Mouse (Mus musculus) forebrain, embryonic 16.5 days (tissue): Measurements from ENCODE around the gene Mxi1. TPM values are rescaled to one million over a fixed set of nuclear protein-coding genes. Genes with fewer than 3 reads are reported as not detected.
A peak's percentile ranks its signal among the peaks of the same experiment; 100 is the strongest.

Experiments used
- ATAC-seq: fragments of 200-750 bp; cut with Nextera tagmentation; 2 replicates; pipeline ENCODE4 v1.8.0; 2017; ENCODE audit warnings: mild to moderate bottlenecking, moderate library complexity
- H3K27ac ChIP-seq: fragments of 300-500 bp; sonication (generic); 2 replicates; pipeline ENCODE4 v1.5.1; 2014; ENCODE audit warnings: low read length, control low read depth
- H3K27me3 ChIP-seq: fragments of 300-500 bp; sonication (generic); replicated peaks from 2 replicates; pipeline ENCODE4 v1.6.1; 2014; ENCODE audit warnings: low read length; ENCODE audit not compliant: control insufficient read depth, insufficient read depth
- H3K36me3 ChIP-seq: fragments of 300-500 bp; sonication (generic); 2 replicates; pipeline ENCODE4 v1.6.1; 2014; ENCODE audit not compliant: control insufficient read depth, insufficient read depth
- H3K4me1 ChIP-seq: fragments of 300-500 bp; sonication (generic); replicated peaks from 2 replicates; pipeline ENCODE4 v1.6.1; 2014; ENCODE audit warnings: low read length; ENCODE audit not compliant: control insufficient read depth, insufficient read depth
- H3K4me2 ChIP-seq: fragments of 300-500 bp; sonication (generic); 2 replicates; pipeline ENCODE4 v1.6.1; 2014; ENCODE audit warnings: mild to moderate bottlenecking, low read length, control low read depth
- H3K4me3 ChIP-seq: fragments of 300-500 bp; sonication (generic); replicated peaks from 2 replicates; pipeline ENCODE4 v1.5.1; 2014; ENCODE audit warnings: mild to moderate bottlenecking, low read length, control low read depth
- H3K9ac ChIP-seq: fragments of 300-500 bp; sonication (generic); replicated peaks from 2 replicates; pipeline ENCODE4 v1.6.1; 2014; ENCODE audit warnings: low read depth, low read length, control low read depth
- H3K9me3 ChIP-seq: fragments of 300-500 bp; sonication (generic); 2 replicates; pipeline ENCODE4 v1.6.1; 2016; ENCODE audit warnings: low read length; ENCODE audit not compliant: control insufficient read depth
- WGBS: fragments of 180-500 bp; shearing (Covaris S2); extraction: QIAGEN DNeasy Blood & Tissue Kit; methylation state at CpG from one replicate; pipeline ENCODE4 v1.1.7; 2014; 5-methylcytosine and 5-hydroxymethylcytosine counted together
- polyA plus RNA-seq: library from polyadenylated mRNA; unstranded; fragments of >200 nt; fragmentation: Nextera tagmentation; extraction: Ambion mirVana; gene quantifications from 2 replicates; pipeline ENCODE4 v1.2.1, GENCODE M21; 2015

The Mxi1 gene
- polyA plus RNA-seq, 1 experiment from 2014 or later = 46.7 TPM

GRCm38 (mm10) chr19:53409663-53410307 lies 99.5 kb downstream of the Mxi1 start:
- Histone ChIP-seq H3K4me3 (no peak overlapping the region), H3K36me3 (no peaks in the 10 kb centered on the region), H3K9ac (no peak overlapping the region), H3K27me3 (no peaks in the 10 kb centered on the region), H3K9me3 (no peaks in the 10 kb centered on the region), H3K4me1 (0 out of 2 replicates have a peak, but pooled peaks cover 3% of the 10 kb centered on the region), H3K27ac (no peak overlapping the region), H3K4me2 (no peak overlapping the region)
- WGBS = 65% methylated on average over 17 of the region's 17 CpGs
- ATAC-seq = no peak

DNA sequence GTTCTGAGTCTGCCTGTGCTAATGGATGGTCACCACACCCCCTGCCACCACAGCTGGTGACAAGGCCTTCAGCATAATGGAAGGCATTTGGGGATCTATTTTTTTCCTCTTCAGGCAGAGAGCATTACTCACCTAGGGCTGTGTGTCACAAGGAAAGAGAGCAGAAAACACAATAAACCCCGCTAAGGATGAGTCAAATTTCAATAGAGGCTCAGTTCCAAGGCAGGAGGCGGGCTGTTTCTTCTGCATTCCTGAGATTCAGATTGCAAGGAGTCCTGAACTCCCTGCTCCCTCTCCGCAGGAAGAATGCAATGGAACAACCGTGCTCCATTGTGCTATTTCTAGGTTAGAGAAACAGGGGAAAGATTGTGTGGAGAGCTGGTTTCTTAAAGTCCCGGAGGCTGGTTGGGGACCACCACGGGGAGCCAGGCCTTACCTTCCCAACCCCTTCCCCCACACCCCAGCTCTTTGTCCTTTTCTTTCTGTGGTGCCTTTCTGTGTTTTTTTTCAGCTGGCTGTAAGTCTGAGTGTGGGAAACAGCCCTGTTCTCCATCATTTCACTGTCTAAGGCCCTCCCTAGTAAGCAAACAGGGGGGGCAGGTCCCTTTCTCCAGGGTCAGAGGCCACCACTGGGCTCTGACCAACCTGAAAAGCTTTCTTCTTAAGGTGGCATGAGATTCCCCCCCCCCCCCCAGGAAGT lies 102.0 kb downstream of the Mxi1 start:
- no peak overlapping the region for H3K27ac ChIP-seq
- no peaks in the 10 kb centered on the region for H3K36me3 ChIP-seq
- H3K4me3 ChIP-seq = no peak overlapping the region
- ATAC-seq = no peak
- H3K9me3 ChIP-seq = no peaks in the 10 kb centered on the region
- H3K4me2 ChIP-seq = no peak overlapping the region
- no peaks in the 10 kb centered on the region for H3K27me3 ChIP-seq
- 12% methylated on average over 6 of the region's 6 CpGs for WGBS
- H3K4me1 ChIP-seq = 0 out of 2 replicates have a peak, but pooled peaks cover 3% of the 10 kb centered on the region
- no peak overlapping the region for H3K9ac ChIP-seq

- H3K9ac ChIP-seq = no peak overlapping the region
- ATAC-seq = no peak
- no peaks in the 10 kb centered on the region for H3K36me3 ChIP-seq
- H3K9me3 ChIP-seq = no peaks in the 10 kb centered on the region
- H3K4me3 ChIP-seq = no peak overlapping the region
- H3K4me1 ChIP-seq = 0 out of 2 replicates have a peak, but pooled peaks cover 3% of the 10 kb centered on the region
- H3K4me2 ChIP-seq = no peak overlapping the region
- H3K27ac ChIP-seq = no peak overlapping the region
- no peaks in the 10 kb centered on the region for H3K27me3 ChIP-seq
- WGBS = 87% methylated on average over 15 of the region's 15 CpGs
Measured at GRCm38 (mm10) chr19:53413617-53414380, 103.5 kb downstream of the Mxi1 start.

- 0 out of 2 replicates have a peak, but pooled peaks cover 3% of the 10 kb centered on the region for H3K4me1 ChIP-seq
- no peak for ATAC-seq
- no peak overlapping the region for H3K27ac ChIP-seq
- H3K36me3 ChIP-seq = no peaks in the 10 kb centered on the region
- H3K9me3 ChIP-seq = no peaks in the 10 kb centered on the region
- WGBS = 92% methylated on average over 11 of the region's 11 CpGs
- no peak overlapping the region for H3K4me2 ChIP-seq
- no peak overlapping the region for H3K9ac ChIP-seq
- H3K27me3 ChIP-seq = no peaks in the 10 kb centered on the region
- H3K4me3 ChIP-seq = no peak overlapping the region
Measured at GRCm38 (mm10) chr19:53414650-53415049, 104.3 kb downstream of the Mxi1 start.

DNA sequence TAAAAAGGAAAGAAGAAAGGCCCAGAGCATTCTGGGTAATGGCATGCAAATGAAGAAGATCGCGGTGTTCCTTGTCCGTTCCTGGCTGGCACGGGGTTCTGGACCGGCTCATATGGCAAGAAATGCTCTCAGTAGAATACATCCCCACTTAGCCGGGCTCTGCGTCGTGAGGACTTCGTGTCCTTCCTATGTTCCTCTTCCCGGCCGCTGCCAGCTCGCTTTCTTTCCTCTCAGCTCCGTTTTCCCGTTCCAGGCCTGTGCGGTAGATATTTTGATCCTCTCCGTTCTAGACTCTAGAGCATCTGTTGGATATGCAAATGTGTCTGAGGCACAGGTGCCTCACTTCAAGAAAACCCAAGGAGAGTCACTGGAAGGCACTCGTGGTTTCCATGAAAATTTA lies 104.9 kb downstream of the Mxi1 start:
- H3K4me2 ChIP-seq = no peak overlapping the region
- ATAC-seq = no peak
- H3K9ac ChIP-seq = no peak overlapping the region
- H3K9me3 ChIP-seq = no peaks in the 10 kb centered on the region
- H3K27me3 ChIP-seq = no peaks in the 10 kb centered on the region
- WGBS = 89% methylated on average over 17 of the region's 17 CpGs
- H3K4me1 ChIP-seq = 0 out of 2 replicates have a peak, but pooled peaks cover 3% of the 10 kb centered on the region
- no peak overlapping the region for H3K4me3 ChIP-seq
- H3K36me3 ChIP-seq = no peaks in the 10 kb centered on the region
- H3K27ac ChIP-seq = no peak overlapping the region

- Histone ChIP-seq H3K27ac (no peak overlapping the region), H3K4me2 (no peak overlapping the region), H3K27me3 (no peaks in the 10 kb centered on the region), H3K9ac (no peak overlapping the region), H3K4me3 (no peak overlapping the region), H3K4me1 (0 out of 2 replicates have a peak, but pooled peaks cover 6% of the 10 kb centered on the region), H3K36me3 (no peaks in the 10 kb centered on the region), H3K9me3 (no peaks in the 10 kb centered on the region)
- no peak for ATAC-seq
- WGBS = 50% methylated on average over 5 of the region's 5 CpGs
Measured at GRCm38 (mm10) chr19:53419834-53420233, 109.5 kb downstream of the Mxi1 start.

DNA sequence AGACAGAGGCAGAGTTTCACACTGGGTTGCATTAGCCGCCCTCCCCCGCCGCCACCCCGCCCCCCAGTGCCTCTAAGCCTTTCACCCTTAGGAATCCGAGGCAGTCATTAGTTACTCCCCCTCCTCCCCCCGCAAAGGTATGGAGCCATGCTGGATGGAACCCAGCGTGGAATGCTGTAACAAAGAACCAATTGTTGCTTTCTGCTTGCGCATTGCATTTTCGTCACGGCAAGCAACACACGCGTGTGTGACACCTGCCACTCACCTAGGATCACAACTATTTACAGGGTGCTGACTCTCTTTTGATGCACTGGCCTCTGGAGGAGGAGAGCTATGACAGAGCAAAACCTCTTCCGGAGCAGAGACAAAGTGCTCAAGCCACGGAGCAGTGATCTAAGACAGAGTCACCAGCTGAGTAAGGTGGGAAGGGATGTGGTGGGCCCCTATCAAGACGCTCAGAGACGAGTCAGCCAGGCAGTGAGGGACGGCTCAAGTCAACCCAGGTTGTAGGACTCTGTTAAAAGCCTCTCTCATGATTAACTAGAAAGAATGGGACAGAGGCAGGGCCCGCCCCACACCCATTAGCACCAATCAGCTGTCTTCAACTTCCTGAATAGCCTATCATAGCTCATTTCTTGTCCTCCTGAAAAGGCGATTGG lies 110.7 kb downstream of the Mxi1 start:
- Histone ChIP-seq H3K4me1 (0 out of 2 replicates have a peak, but pooled peaks cover 6% of the 10 kb centered on the region), H3K4me2 (peak overlapping the region; percentile 78), H3K9ac (peak overlapping the region; percentile 38), H3K36me3 (no peaks in the 10 kb centered on the region), H3K27me3 (no peaks in the 10 kb centered on the region), H3K27ac (peak overlapping the region; percentile 8; the same call in 1 of the 2 replicates), H3K4me3 (peak overlapping the region; percentile 46), H3K9me3 (no peaks in the 10 kb centered on the region)
- ATAC-seq = peak; percentile 97
- under 1% methylated on average over 19 of the region's 19 CpGs for WGBS

DNA sequence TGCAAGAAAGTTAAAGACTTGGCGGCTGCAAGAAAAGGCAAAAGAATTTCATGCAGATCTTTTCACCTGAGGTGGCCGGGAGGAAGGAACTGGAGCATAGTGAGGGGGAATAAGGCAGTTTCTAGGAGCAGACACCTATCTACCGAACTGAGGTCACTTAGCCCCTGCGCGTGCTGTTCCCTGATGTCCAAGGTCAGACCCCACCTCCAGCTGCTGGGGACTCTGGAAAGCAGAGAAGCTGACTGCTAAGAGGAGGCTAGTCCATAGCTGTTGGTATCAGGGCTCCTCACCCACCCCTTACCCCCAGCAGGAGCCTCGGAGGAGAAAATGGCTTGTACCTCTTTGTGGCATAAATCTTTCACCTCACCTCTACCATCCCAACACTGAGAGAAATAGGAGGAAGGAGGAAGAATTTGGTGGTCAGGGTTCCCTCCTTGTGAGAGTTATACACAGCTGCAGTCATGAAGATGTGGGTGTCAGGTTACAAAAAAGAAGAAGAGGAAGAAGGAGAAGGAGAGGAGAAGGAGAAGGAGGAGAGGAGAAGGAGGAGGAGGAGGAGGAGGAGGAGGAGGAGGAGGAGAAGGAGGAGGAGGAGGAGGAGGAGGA lies 111.4 kb downstream of the Mxi1 start:
- H3K4me1 ChIP-seq = 0 out of 2 replicates have a peak, but pooled peaks cover 6% of the 10 kb centered on the region
- 2% methylated on average over 6 of the region's 6 CpGs for WGBS
- no peak overlapping the region for H3K9ac ChIP-seq
- H3K27ac ChIP-seq = no peak overlapping the region
- H3K36me3 ChIP-seq = no peaks in the 10 kb centered on the region
- no peaks in the 10 kb centered on the region for H3K9me3 ChIP-seq
- ATAC-seq = peak; percentile 22
- H3K27me3 ChIP-seq = no peaks in the 10 kb centered on the region
- H3K4me2 ChIP-seq = peak overlapping the region; percentile 78
- peak overlapping the region; percentile 46; the same call in 1 of the 2 replicates for H3K4me3 ChIP-seq
